Mouse (Mus musculus) frontal cortex, postnatal 10 days (tissue): ENCODE results near the gene Coa3.
A peak's percentile ranks its signal among the peaks of the same experiment; 100 is the strongest.
"Not testable (repeated sequence)": the region's sequence is repeated elsewhere in the genome, so short reads cannot be mapped to it uniquely, and the experiment has no call there.

Experiments used
- DNase-seq, 2 experiments: peaks; one replicate each; pipeline ENCODE4 v3.0.0; 2022; ENCODE audit warnings: low spot score in 2 of 2, mixed read lengths in 1 of 2

The Coa3 gene

GRCm38 (mm10) chr11:101278223-101279192 is at the start of gene Coa3, which contains the start of gene Cntd1:
Coa3 (minus strand) TSS chr11:101279114.
Cntd1 (plus strand) TSS chr11:101279012.
- DNase-seq, result peak; percentile 66 to 81

GRCm38 (mm10) chr11:101327311-101327710 is 48.4 kb upstream of the Coa3 start:
- DNase-seq, result no peak

- no peak for DNase-seq
Observed at GRCm38 (mm10) chr11:101326147-101326546, 47.2 kb upstream of the Coa3 start.

- DNase-seq, result not testable (repeated sequence)
Observed at GRCm38 (mm10) chr11:101325201-101325600, 46.3 kb upstream of the Coa3 start.

GRCm38 (mm10) chr11:101324763-101325162 is 45.8 kb upstream of the Coa3 start, which contains the start of gene Aoc2:
Aoc2 (plus strand) TSS chr11:101325063.
- DNase-seq, result no peak

GRCm38 (mm10) chr11:101323609-101324008 is 44.7 kb upstream of the Coa3 start:
- DNase-seq, result peak in 1 of 2 experiments; percentile 62

- peak; percentile 18 to 31 for DNase-seq
Observed at GRCm38 (mm10) chr11:101316501-101316917, 37.6 kb upstream of the Coa3 start.

GRCm38 (mm10) chr11:101315665-101316500 is 37.0 kb upstream of the Coa3 start, which contains the start of gene Psme3:
Psme3 (plus strand) TSS chr11:101316213.
- DNase-seq, result peak; percentile 85 to 92

GRCm38 (mm10) chr11:101315082-101315650 is 36.3 kb upstream of the Coa3 start:
- DNase-seq, result no peak

- DNase-seq, result no peak
Observed at GRCm38 (mm10) chr11:101314567-101314966, 35.7 kb upstream of the Coa3 start.

GRCm38 (mm10) chr11:101312150-101312549 is 33.2 kb upstream of the Coa3 start:
- DNase-seq, result no peak

- DNase-seq, result no peak
Observed at GRCm38 (mm10) chr11:101311083-101311482, 32.2 kb upstream of the Coa3 start.

- no peak for DNase-seq
Observed at GRCm38 (mm10) chr11:101307744-101308143, 28.8 kb upstream of the Coa3 start.

- DNase-seq, result peak; percentile 89 to 96
Observed at GRCm38 (mm10) chr11:101302004-101302798, 23.3 kb upstream of the Coa3 start, which contains the start of gene Becn1. Becn1 (minus strand) TSS chr11:101302286.

- no peak for DNase-seq
Observed at GRCm38 (mm10) chr11:101301299-101302003, 22.5 kb upstream of the Coa3 start.

GRCm38 (mm10) chr11:101300881-101301280 is 22.0 kb upstream of the Coa3 start:
- DNase-seq, result no peak

- no peak for DNase-seq
Observed at GRCm38 (mm10) chr11:101295191-101295590, 16.3 kb upstream of the Coa3 start.

GRCm38 (mm10) chr11:101291231-101291630 is 12.3 kb upstream of the Coa3 start:
- DNase-seq, result no peak

- DNase-seq, result no peak
Observed at GRCm38 (mm10) chr11:101287306-101287705, 8.4 kb upstream of the Coa3 start.

- DNase-seq, result no peak
Observed at GRCm38 (mm10) chr11:101283805-101284204, 4.9 kb upstream of the Coa3 start.
